In the genomic region with DNA sequence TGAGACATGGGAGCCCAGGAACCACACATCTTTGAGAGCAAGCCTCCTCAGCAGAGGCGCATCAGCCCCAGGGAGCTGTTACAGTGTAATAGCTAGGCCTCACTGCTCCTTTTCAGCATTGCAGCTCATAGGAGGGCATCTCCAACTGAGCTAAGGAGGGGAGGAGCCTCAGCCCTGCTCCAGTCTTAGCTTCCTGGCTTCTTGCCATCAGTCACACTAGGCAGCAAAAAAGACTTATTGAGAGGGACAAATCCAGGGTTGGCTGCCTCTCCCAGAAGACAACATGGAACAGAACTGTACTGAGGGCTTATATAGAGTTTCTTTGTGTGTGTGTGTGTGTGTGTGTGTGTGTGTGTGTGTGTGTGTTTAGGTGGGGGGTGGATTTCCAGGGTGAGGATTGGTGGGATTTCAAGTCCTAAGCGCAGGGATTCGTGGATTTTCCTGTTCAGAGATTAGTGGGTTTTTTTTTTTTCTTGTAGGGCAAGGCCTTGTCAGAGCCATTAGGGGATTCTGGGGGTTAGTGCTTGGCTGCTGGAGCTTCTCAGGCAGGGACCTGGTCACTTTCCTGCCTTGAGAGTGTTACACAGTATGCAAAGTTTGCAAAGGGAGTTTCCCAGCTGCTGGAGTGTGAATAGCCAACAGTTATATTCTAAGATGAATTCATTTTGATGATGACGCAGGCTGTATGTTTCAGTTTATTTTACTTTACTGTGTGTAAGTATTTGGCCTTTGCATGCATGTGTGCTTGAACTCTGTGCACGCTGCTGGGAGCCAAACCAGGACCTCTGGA, we compare ENCODE assay signal across 8 mouse cellular contexts. TPM values are rescaled to one million over a fixed set of nuclear protein-coding genes. Genes with fewer than 3 reads are reported as not detected.
DNase-seq lines count a peak whose midpoint lies in the region; ATAC-seq lines count a peak whose summit lies in the region.

No protein-coding gene starts in this region.

- H3K36me3 ChIP-seq in forebrain, embryonic 12.5 days (replicated peaks): peaks cover 13% of the 10 kb centered on the region
- no peaks in the 10 kb centered on the region for H3K36me3 ChIP-seq in hindbrain, embryonic 14.5 days (replicated peaks; ENCODE audit: control insufficient read depth, insufficient read depth)
- peaks cover 13% of the 10 kb centered on the region for H3K36me3 ChIP-seq in neural tube, embryonic 12.5 days

- H3K4me1 ChIP-seq in forebrain, embryonic 12.5 days: peaks cover 5% of the 10 kb centered on the region; the same call in 1 of the 2 replicates
- H3K4me1 ChIP-seq in hindbrain, embryonic 14.5 days (replicated peaks; ENCODE audit: control insufficient read depth, insufficient read depth, low read length): no peaks in the 10 kb centered on the region
- H3K4me1 ChIP-seq in neural tube, embryonic 12.5 days: peaks cover 4% of the 10 kb centered on the region; the same call in 1 of the 2 replicates

- ATAC-seq in forebrain, embryonic 12.5 days (ENCODE audit: low FRiP score): peak; percentile 73
- peak; percentile 87 for ATAC-seq in hindbrain, embryonic 14.5 days (ENCODE audit: low FRiP score)
- peak; percentile 83 for ATAC-seq in neural tube, embryonic 12.5 days (ENCODE audit: low FRiP score, low read depth)

- WGBS in forebrain, embryonic 12.5 days: 88% methylated on average over 5 of the region's 5 CpGs
- 71% methylated on average over 5 of the region's 5 CpGs for WGBS in hindbrain, embryonic 14.5 days
- 85% methylated on average over 5 of the region's 5 CpGs for WGBS in neural tube, embryonic 12.5 days

- H3K27ac ChIP-seq in forebrain, embryonic 12.5 days: peak overlapping the region; percentile 46; the same call in 1 of the 2 replicates
- peak overlapping the region; percentile 54 for H3K27ac ChIP-seq in hindbrain, embryonic 14.5 days
- no peak overlapping the region for H3K27ac ChIP-seq in neural tube, embryonic 12.5 days

- no peak overlapping the region for H3K4me3 ChIP-seq in forebrain, embryonic 12.5 days (replicated peaks)
- no peak overlapping the region for H3K4me3 ChIP-seq in hindbrain, embryonic 14.5 days (replicated peaks; ENCODE audit: low read length)
- H3K4me3 ChIP-seq in neural tube, embryonic 12.5 days: no peak overlapping the region

- H3K4me2 ChIP-seq in forebrain, embryonic 12.5 days: no peak overlapping the region
- no peak overlapping the region for H3K4me2 ChIP-seq in hindbrain, embryonic 14.5 days (replicated peaks)
- H3K4me2 ChIP-seq in neural tube, embryonic 12.5 days (replicated peaks): no peak overlapping the region

- peak; percentile 41 for DNase-seq in layer of hippocampus, adult 11-12 months (ENCODE audit: low spot score)
- no peak for DNase-seq in layer of hippocampus, postnatal 25 days (ENCODE audit: extremely low spot score in 1 of 2, low spot score in 1 of 2)
- peak; percentile 42 for DNase-seq in Muller cell, postnatal 12 days (ENCODE audit: inconsistent ontology term)
- peak; percentile 73 for DNase-seq in hindbrain, embryonic 14.5 days (ENCODE audit: low spot score)
- peak; percentile 30 for DNase-seq in layer of hippocampus, postnatal 36 days
- DNase-seq in thymus, postnatal 36 days: peak; percentile 15 to 38

- no peaks in the 10 kb centered on the region for H3K27me3 ChIP-seq in forebrain, embryonic 12.5 days
- no peaks in the 10 kb centered on the region for H3K27me3 ChIP-seq in hindbrain, embryonic 14.5 days (ENCODE audit: control insufficient read depth, insufficient read depth, low read length)
- no peaks in the 10 kb centered on the region for H3K27me3 ChIP-seq in neural tube, embryonic 12.5 days (replicated peaks)

- peaks cover 14% of the 10 kb centered on the region for H3K9me3 ChIP-seq in forebrain, embryonic 12.5 days
- peaks cover 17% of the 10 kb centered on the region; the same call in 1 of the 2 replicates for H3K9me3 ChIP-seq in hindbrain, embryonic 14.5 days (ENCODE audit: control insufficient read depth, low read length)
- H3K9me3 ChIP-seq in neural tube, embryonic 12.5 days: peaks cover 18% of the 10 kb centered on the region

- no peak overlapping the region for H3K9ac ChIP-seq in forebrain, embryonic 12.5 days
- no peak overlapping the region for H3K9ac ChIP-seq in hindbrain, embryonic 14.5 days
- no peak overlapping the region for H3K9ac ChIP-seq in neural tube, embryonic 12.5 days

RNA-seq across cellular contexts. Expression of gene Trim24, which starts 25.2 kb away (rescaled TPM):
- total RNA-seq in layer of hippocampus, postnatal 25 days (2021): 10 to 100 TPM; 32.6 to 40.0 TPM
- polyA plus RNA-seq in forebrain, embryonic 12.5 days (2016; fragmentation: Nextera tagmentation; extraction: Ambion mirVana): 30.9 and 32.6 TPM in 2 replicates
- 32.0 and 32.6 TPM in 2 replicates for polyA plus RNA-seq in hindbrain, embryonic 14.5 days (2014; fragmentation: Nextera tagmentation; extraction: Ambion mirVana)
- 10 to 100 TPM; 36.9 to 39.9 TPM for total RNA-seq in layer of hippocampus, postnatal 36 days (2021)
- polyA plus RNA-seq in neural tube, embryonic 12.5 days (2016; fragmentation: Nextera tagmentation; extraction: Ambion mirVana): 35.5 and 39.6 TPM in 2 replicates

Comparison
In these comparisons a context has a peak if more than half of its experiments do, and no peak if none do; other contexts are left out.
1. DNase-seq: peak in layer of hippocampus, adult 11-12 months (single experiment), Muller cell, postnatal 12 days (single experiment), hindbrain, embryonic 14.5 days (single experiment), layer of hippocampus, postnatal 36 days (2 of 2) and thymus, postnatal 36 days (2 of 2); none in layer of hippocampus, postnatal 25 days (0 of 2).
2. Peak in every context shown above with its lines, with median percentiles within 50 percentile points of each other: ATAC-seq.